Mouse (Mus musculus) thymus, adult 2 months (tissue): ENCODE measurements around the gene F10.
"Not testable (repeated sequence)": the region's sequence is repeated elsewhere in the genome, so short reads cannot be mapped to it uniquely, and the experiment has no call there.

Experiments used
- CTCF ChIP-seq: fragments of 200-500 bp; IDR thresholded peaks from 2 replicates; pipeline ENCODE4 v1.5.1; 2012; ENCODE audit warnings: mild to moderate bottlenecking, control low read depth, low read length, moderate library complexity, borderline replicate concordance; ENCODE audit not compliant: control insufficient read depth, poor library complexity, insufficient read depth; ENCODE audit errors: extremely low read depth
- POLR2A ChIP-seq: fragments of 200-500 bp; IDR thresholded peaks from 2 replicates; pipeline ENCODE4 v1.6.1; 2012; ENCODE audit warnings: mild to moderate bottlenecking, low read length, control low read depth, moderate library complexity; ENCODE audit not compliant: control insufficient read depth, poor library complexity, insufficient read depth; ENCODE audit errors: extremely low read depth

GRCm38 (mm10) chr8:13075579-13075978 lies 38.5 kb downstream of the F10 start:
- TF ChIP-seq POLR2A, CTCF: not testable (repeated sequence)
